Mouse (Mus musculus) spleen, adult 2 months (tissue): ENCODE measurements at regions not wholly inside any gene's neighbourhood (a gene's known extent, or its start where the extent isn't known, plus 50 kb on each side); places are given as distances from the start of the nearest gene placed in this dataset.

Experiments used
- CTCF ChIP-seq: fragments of 200-500 bp; IDR thresholded peaks from 2 replicates; pipeline ENCODE4 v1.5.1; 2011; ENCODE audit warnings: mild to moderate bottlenecking, inconsistent platforms; ENCODE audit not compliant: insufficient read depth, insufficient read length, insufficient replicate concordance; ENCODE audit errors: extremely low read depth
- POLR2A ChIP-seq: fragments of 200-500 bp; IDR thresholded peaks from 2 replicates; pipeline ENCODE4 v1.6.1; 2011; ENCODE audit warnings: low read depth, low read length, inconsistent platforms

DNA sequence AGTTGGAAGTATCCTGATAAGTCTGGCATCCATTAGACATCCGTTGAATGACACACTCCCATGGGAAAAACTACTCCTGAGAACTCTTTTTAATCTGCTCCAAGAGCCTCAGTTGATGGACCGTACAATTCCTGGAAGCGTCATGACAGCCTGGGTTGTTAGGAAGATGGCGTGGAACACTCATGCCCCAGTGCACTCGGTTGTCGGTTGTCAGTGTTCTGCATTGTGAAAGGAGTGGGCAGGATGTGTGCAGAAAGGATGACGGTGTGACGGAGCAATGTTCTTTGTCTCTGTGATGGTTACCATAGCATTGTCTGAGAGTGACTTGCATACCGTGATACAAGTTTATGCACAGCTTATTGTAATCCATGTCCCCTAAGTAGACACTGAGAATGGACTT is 164.4 kb downstream of the Slc30a10 start:
- no peak for TF ChIP-seq POLR2A
- TF ChIP-seq CTCF: no peak
